Mouse (Mus musculus) embryo, embryonic 10.5 days (tissue): ENCODE results near the gene Bmt2.
A peak's percentile ranks its signal among the peaks of the same experiment; 100 is the strongest.

ENCODE experiments used
- DNase-seq: peaks from one replicate; pipeline ENCODE4 v3.0.0-alpha.2; 2015; ENCODE audit warnings: low spot score

Bmt2 gene

GRCm38 (mm10) chr6:13677818-13678282, at the start of gene Bmt2:
Gene Bmt2 (minus strand): TSS chr6:13677966.
- DNase-seq: peak; percentile 99

- DNase-seq: no peak
Observed at GRCm38 (mm10) chr6:13722166-13722565, 44.4 kb upstream of the Bmt2 start.

- no peak for DNase-seq
Observed at GRCm38 (mm10) chr6:13714867-13715266, 37.1 kb upstream of the Bmt2 start.

GRCm38 (mm10) chr6:13696882-13697281, 19.1 kb upstream of the Bmt2 start:
- DNase-seq: no peak

GRCm38 (mm10) chr6:13695103-13695845, 17.5 kb upstream of the Bmt2 start:
- no peak for DNase-seq

- DNase-seq: no peak
Observed at GRCm38 (mm10) chr6:13691657-13692294, 14.0 kb upstream of the Bmt2 start.

- DNase-seq: no peak
Observed at GRCm38 (mm10) chr6:13690398-13690797, 12.6 kb upstream of the Bmt2 start.

GRCm38 (mm10) chr6:13683929-13684595, 6.3 kb upstream of the Bmt2 start:
- no peak for DNase-seq

GRCm38 (mm10) chr6:13678349-13678748, 583 bp upstream of the Bmt2 start:
- no peak for DNase-seq

- peak; percentile 68 for DNase-seq
Observed at GRCm38 (mm10) chr6:13677141-13677761, 515 bp downstream of the Bmt2 start.

- DNase-seq: no peak
Observed at GRCm38 (mm10) chr6:13676196-13676595, 1.6 kb downstream of the Bmt2 start.

- DNase-seq: no peak
Observed at GRCm38 (mm10) chr6:13674600-13675305, 3.0 kb downstream of the Bmt2 start.

- DNase-seq: no peak
Observed at GRCm38 (mm10) chr6:13665646-13666045, 12.1 kb downstream of the Bmt2 start.

GRCm38 (mm10) chr6:13658016-13658415, 19.8 kb downstream of the Bmt2 start:
- no peak for DNase-seq

GRCm38 (mm10) chr6:13654081-13654480, 23.7 kb downstream of the Bmt2 start:
- no peak for DNase-seq

- DNase-seq: no peak
Observed at GRCm38 (mm10) chr6:13652284-13652683, 25.5 kb downstream of the Bmt2 start.

- DNase-seq: no peak
Observed at GRCm38 (mm10) chr6:13650854-13651253, 26.9 kb downstream of the Bmt2 start.

- DNase-seq: no peak
Observed at GRCm38 (mm10) chr6:13648305-13648704, 29.5 kb downstream of the Bmt2 start.

- DNase-seq: peak; percentile 28
Observed at GRCm38 (mm10) chr6:13636582-13636989, 41.2 kb downstream of the Bmt2 start.

- DNase-seq: no peak
Observed at GRCm38 (mm10) chr6:13632571-13632970, 45.2 kb downstream of the Bmt2 start.

GRCm38 (mm10) chr6:13630607-13631006, 47.2 kb downstream of the Bmt2 start:
- DNase-seq: no peak

GRCm38 (mm10) chr6:13619618-13620017, 58.1 kb downstream of the Bmt2 start:
- no peak for DNase-seq
